Mouse (Mus musculus) right cerebral cortex, postnatal 10 days (tissue): Measurements from ENCODE around the gene Prkar2a.

ENCODE experiments used
- DNase-seq, 2 experiments: peaks; one replicate each; pipeline ENCODE4 v3.0.0; 2021; ENCODE audit warnings: low spot score in 2 of 2

Gene Prkar2a

GRCm38 (mm10) chr9:108752142-108752920 is 63.2 kb downstream of the Prkar2a start:
- DNase-seq, result no peak

- peak; percentile 77 to 79 for DNase-seq
These were observed 64.2 kb downstream of the Prkar2a start for GRCm38 (mm10) chr9:108753326-108753725.

GRCm38 (mm10) chr9:108753976-108754375 is 64.9 kb downstream of the Prkar2a start:
- DNase-seq, result no peak

- peak; percentile 53 to 61 for DNase-seq
These were observed 65.3 kb downstream of the Prkar2a start for GRCm38 (mm10) chr9:108754423-108754822.

- no peak for DNase-seq
These were observed 68.3 kb downstream of the Prkar2a start for GRCm38 (mm10) chr9:108757406-108757805.

GRCm38 (mm10) chr9:108759121-108759520 is 70.0 kb downstream of the Prkar2a start:
- DNase-seq, result no peak

GRCm38 (mm10) chr9:108759805-108760204 is 70.7 kb downstream of the Prkar2a start:
- no peak for DNase-seq

GRCm38 (mm10) chr9:108761561-108761960 is 72.4 kb downstream of the Prkar2a start:
- no peak for DNase-seq

- no peak for DNase-seq
These were observed 75.9 kb downstream of the Prkar2a start for GRCm38 (mm10) chr9:108764971-108765370.

GRCm38 (mm10) chr9:108776614-108777013 is 87.5 kb downstream of the Prkar2a start:
- no peak for DNase-seq

- DNase-seq, result no peak
These were observed 88.2 kb downstream of the Prkar2a start for GRCm38 (mm10) chr9:108777276-108777675.

GRCm38 (mm10) chr9:108780959-108781358 is 91.8 kb downstream of the Prkar2a start:
- no peak for DNase-seq

GRCm38 (mm10) chr9:108781891-108782290 is 92.8 kb downstream of the Prkar2a start:
- no peak for DNase-seq

GRCm38 (mm10) chr9:108782836-108783547 is 93.9 kb downstream of the Prkar2a start:
- no peak for DNase-seq

GRCm38 (mm10) chr9:108783548-108784463 is 94.7 kb downstream of the Prkar2a start, which contains the start of gene Ip6k2:
Gene Ip6k2 (plus strand): TSS chr9:108783796.
- DNase-seq, result peak; percentile 98 to 99

GRCm38 (mm10) chr9:108785416-108785815 is 96.3 kb downstream of the Prkar2a start:
- DNase-seq, result no peak

GRCm38 (mm10) chr9:108786494-108786893 is 97.4 kb downstream of the Prkar2a start:
- no peak for DNase-seq

GRCm38 (mm10) chr9:108787080-108787479 is 98.0 kb downstream of the Prkar2a start:
- DNase-seq, result no peak

- DNase-seq, result no peak
These were observed 99.6 kb downstream of the Prkar2a start for GRCm38 (mm10) chr9:108788713-108789112.

GRCm38 (mm10) chr9:108792307-108792706 is 103.2 kb downstream of the Prkar2a start:
- DNase-seq, result no peak

GRCm38 (mm10) chr9:108792730-108793129 is 103.6 kb downstream of the Prkar2a start:
- DNase-seq, result no peak

GRCm38 (mm10) chr9:108795281-108795680 is 106.2 kb downstream of the Prkar2a start:
- DNase-seq, result no peak
